Mouse (Mus musculus) midbrain, postnatal 0 days (tissue): ENCODE results near the gene Serpina3a. TPM values are rescaled to one million over a fixed set of nuclear protein-coding genes. Genes with fewer than 3 reads are reported as not detected.

ENCODE experiments used
- ATAC-seq: fragments of 200-750 bp; cut with Nextera tagmentation; 2 replicates; pipeline ENCODE4 v1.8.0; 2017; ENCODE audit warnings: moderate number of reproducible peaks, mild to moderate bottlenecking, moderate TSS enrichment, moderate library complexity; ENCODE audit not compliant: low FRiP score
- DNase-seq: peaks from one replicate; pipeline ENCODE4 v3.0.0-alpha.2; 2015; ENCODE audit warnings: low spot score
- H3K27ac ChIP-seq: fragments of 300-500 bp; sonication (generic); 2 replicates; pipeline ENCODE4 v1.5.1; 2014; ENCODE audit warnings: low read depth, mild to moderate bottlenecking, low read length, mixed read lengths
- H3K27me3 ChIP-seq: fragments of 300-500 bp; sonication (generic); 2 replicates; pipeline ENCODE4 v1.6.1; 2014; ENCODE audit warnings: low read length, control low read depth, mixed read lengths; ENCODE audit not compliant: insufficient read depth
- H3K36me3 ChIP-seq: fragments of 300-500 bp; sonication (generic); 2 replicates; pipeline ENCODE4 v1.6.1; 2014; ENCODE audit warnings: low read length, control low read depth, mixed read lengths; ENCODE audit not compliant: insufficient read depth
- H3K4me1 ChIP-seq: fragments of 300-500 bp; sonication (generic); 2 replicates; pipeline ENCODE4 v1.6.1; 2014; ENCODE audit warnings: mild to moderate bottlenecking, control low read depth, antibody characterized with exemption, low read length, mixed read lengths; ENCODE audit not compliant: insufficient read depth
- H3K4me2 ChIP-seq: fragments of 300-500 bp; sonication (generic); 2 replicates; pipeline ENCODE4 v1.6.1; 2014; ENCODE audit warnings: low read depth, mild to moderate bottlenecking, low read length, mixed read lengths; ENCODE audit not compliant: poor library complexity, severe bottlenecking
- H3K4me3 ChIP-seq: fragments of 300-500 bp; sonication (generic); 2 replicates; pipeline ENCODE4 v1.5.1; 2014; ENCODE audit warnings: low read depth, mild to moderate bottlenecking, low read length, moderate library complexity
- H3K9ac ChIP-seq: fragments of 300-500 bp; sonication (generic); replicated peaks from 2 replicates; pipeline ENCODE4 v1.6.1; 2014; ENCODE audit warnings: mild to moderate bottlenecking, low read length, moderate library complexity, mixed read lengths; ENCODE audit not compliant: poor library complexity, severe bottlenecking
- H3K9me3 ChIP-seq: fragments of 300-500 bp; sonication (generic); 2 replicates; pipeline ENCODE4 v1.6.1; 2016; ENCODE audit warnings: low read length, control low read depth
- CTCF ChIP-seq: IDR thresholded peaks from 2 replicates; pipeline ENCODE4 v1.5.1; 2016; ENCODE audit warnings: antibody characterized with exemption, mild to moderate bottlenecking
- WGBS: fragments of 180-500 bp; shearing (Covaris S2); extraction: QIAGEN DNeasy Blood & Tissue Kit; methylation state at CpG from one replicate; pipeline ENCODE4 v1.1.7; 2014; 5-methylcytosine and 5-hydroxymethylcytosine counted together
- polyA plus RNA-seq: library from polyadenylated mRNA; unstranded; fragments of >200 nt; fragmentation: Nextera tagmentation; extraction: Ambion mirVana; gene quantifications from 2 replicates; pipeline ENCODE4 v1.2.1, GENCODE M21; 2015
- total RNA-seq: library from RNA; depleted of rRNA; stranded (reverse); fragments of >200 nt; gene quantifications from 2 replicates; pipeline ENCODE4 v1.2.3, GENCODE M21; 2014

The Serpina3a gene
- total and polyA plus RNA-seq, 2 experiments from 2014 or later: not detected

DNA sequence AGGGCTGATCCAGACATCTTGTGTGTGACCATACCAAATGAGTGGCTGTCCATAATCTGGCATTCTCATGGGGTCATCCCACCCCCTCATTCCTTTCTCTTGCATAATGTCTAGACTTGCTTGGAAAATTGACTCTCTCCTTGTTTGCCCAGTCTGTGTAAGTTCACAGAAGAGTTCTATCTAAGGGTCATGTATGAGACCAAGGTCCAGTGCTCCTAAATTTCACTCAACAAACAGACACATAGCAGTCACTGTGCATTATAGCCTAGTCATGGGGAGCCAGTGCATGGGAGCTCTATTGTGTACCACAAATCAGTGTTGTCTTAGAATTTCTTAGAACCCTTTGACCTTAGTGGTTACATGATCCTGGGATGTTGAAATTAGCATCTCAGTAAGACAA lies 5.6 kb upstream of the Serpina3a start:
- Histone ChIP-seq H3K27ac (no peak overlapping the region), H3K36me3 (no peaks in the 10 kb centered on the region)

GRCm38 (mm10) chr12:104108507-104108906 lies 4.0 kb upstream of the Serpina3a start:
- H3K27me3 ChIP-seq: no peaks in the 10 kb centered on the region
- ATAC-seq: no peak
- H3K4me3 ChIP-seq: no peak overlapping the region
- H3K4me1 ChIP-seq: no peaks in the 10 kb centered on the region
- 76% methylated on average over 2 of the region's 2 CpGs for WGBS
- H3K27ac ChIP-seq: no peak overlapping the region
- no peak for DNase-seq
- H3K9ac ChIP-seq: no peak overlapping the region
- TF ChIP-seq CTCF: no peak
- no peaks in the 10 kb centered on the region for H3K36me3 ChIP-seq
- H3K9me3 ChIP-seq: no peaks in the 10 kb centered on the region
- H3K4me2 ChIP-seq: no peak overlapping the region

More for the DNA sequence above, 5.6 kb upstream of the Serpina3a start:
- H3K4me3 ChIP-seq: no peak overlapping the region
- no peaks in the 10 kb centered on the region for H3K9me3 ChIP-seq
- no peak overlapping the region for H3K4me2 ChIP-seq
- DNase-seq (no peak), ATAC-seq (no peak)
- H3K9ac ChIP-seq: no peak overlapping the region
- H3K27me3 ChIP-seq: no peaks in the 10 kb centered on the region
- TF ChIP-seq CTCF: no peak
- no peaks in the 10 kb centered on the region for H3K4me1 ChIP-seq

GRCm38 (mm10) chr12:104114921-104115579 lies 2.5 kb downstream of the Serpina3a start:
- WGBS: 61% methylated on average over 3 of the region's 3 CpGs
- DNase-seq: no peak
- no peaks in the 10 kb centered on the region for H3K4me1 ChIP-seq

DNA sequence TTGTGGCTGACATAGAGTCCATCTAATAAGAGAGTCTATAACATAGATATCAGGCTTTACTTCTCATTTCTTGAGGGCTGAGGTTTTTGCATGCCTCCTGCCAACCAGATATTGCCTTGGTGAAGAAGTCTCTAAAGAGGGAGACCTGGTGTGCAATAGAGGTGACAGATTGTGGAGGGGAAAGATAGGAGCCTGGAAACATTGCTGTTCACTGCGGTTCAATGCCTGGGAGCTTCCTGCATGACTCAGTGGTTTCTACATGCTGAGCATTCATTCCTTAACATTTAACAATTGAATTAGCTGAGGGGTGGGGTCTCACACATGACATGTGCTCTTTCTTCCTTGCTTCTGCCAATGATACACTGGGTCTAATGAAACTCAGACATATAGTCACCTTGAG lies 10.6 kb downstream of the Serpina3a start:
- Histone ChIP-seq H3K9ac (no peak overlapping the region), H3K36me3 (no peaks in the 10 kb centered on the region), H3K27ac (no peak overlapping the region), H3K27me3 (no peaks in the 10 kb centered on the region), H3K9me3 (no peaks in the 10 kb centered on the region), H3K4me2 (no peak overlapping the region), H3K4me1 (no peaks in the 10 kb centered on the region), H3K4me3 (no peak overlapping the region)
- WGBS: 87% methylated on average over 1 of the region's 1 CpGs
- ATAC-seq: no peak
- no peak for DNase-seq
- no peak for TF ChIP-seq CTCF

More at GRCm38 (mm10) chr12:104114921-104115579, 2.5 kb downstream of the Serpina3a start:
- no peak for ATAC-seq
- no peak overlapping the region for H3K27ac ChIP-seq
- H3K27me3 ChIP-seq: no peaks in the 10 kb centered on the region
- no peak overlapping the region for H3K4me2 ChIP-seq
- no peak overlapping the region for H3K4me3 ChIP-seq
- H3K36me3 ChIP-seq: no peaks in the 10 kb centered on the region
- no peak overlapping the region for H3K9ac ChIP-seq
- TF ChIP-seq CTCF: no peak
- H3K9me3 ChIP-seq: no peaks in the 10 kb centered on the region

- 89% methylated on average over 2 of the region's 2 CpGs for WGBS
- H3K9ac ChIP-seq: no peak overlapping the region
- no peaks in the 10 kb centered on the region for H3K4me1 ChIP-seq
- H3K9me3 ChIP-seq: no peaks in the 10 kb centered on the region
- TF ChIP-seq CTCF: no peak
- H3K4me3 ChIP-seq: no peak overlapping the region
- no peak for ATAC-seq
- no peaks in the 10 kb centered on the region for H3K36me3 ChIP-seq
- no peak overlapping the region for H3K4me2 ChIP-seq
- no peaks in the 10 kb centered on the region for H3K27me3 ChIP-seq
- H3K27ac ChIP-seq: no peak overlapping the region
- no peak for DNase-seq
Observed at GRCm38 (mm10) chr12:104123996-104124395, 11.5 kb downstream of the Serpina3a start.

GRCm38 (mm10) chr12:104125021-104125560 lies 12.6 kb downstream of the Serpina3a start:
- no peak for DNase-seq
- ATAC-seq: no peak
- no peak for TF ChIP-seq CTCF

More at GRCm38 (mm10) chr12:104125021-104125560, 12.6 kb downstream of the Serpina3a start:
- Histone ChIP-seq H3K9ac (no peak overlapping the region), H3K27ac (no peak overlapping the region), H3K9me3 (no peaks in the 10 kb centered on the region), H3K4me3 (no peak overlapping the region), H3K27me3 (no peaks in the 10 kb centered on the region), H3K4me1 (no peaks in the 10 kb centered on the region), H3K36me3 (no peaks in the 10 kb centered on the region), H3K4me2 (no peak overlapping the region)
- WGBS: 89% methylated on average over 5 of the region's 5 CpGs
